Mouse (Mus musculus) adrenal gland, adult (tissue): Measurements from ENCODE around the gene Iscu.
A peak's percentile ranks its signal among the peaks of the same experiment; 100 is the strongest.

ENCODE experiments used
- DNase-seq, 2 experiments: peaks; one replicate each; pipeline ENCODE4 v3.0.0; 2022 to 2023; ENCODE audit warnings: low spot score in 1 of 2; ENCODE audit not compliant: inconsistent age in 2 of 2

Gene Iscu

GRCm38 (mm10) chr5:113813608-113814007 is 41.1 kb downstream of the Iscu start:
- DNase-seq, result no peak

GRCm38 (mm10) chr5:113814111-113815040 is 41.8 kb downstream of the Iscu start:
- no peak for DNase-seq

- no peak for DNase-seq
Measured at GRCm38 (mm10) chr5:113815041-113815389, 42.5 kb downstream of the Iscu start.

- peak; percentile 78 to 90 for DNase-seq
Measured at GRCm38 (mm10) chr5:113815638-113816152, 43.1 kb downstream of the Iscu start.

- no peak for DNase-seq
Measured at GRCm38 (mm10) chr5:113818572-113818971, 46.0 kb downstream of the Iscu start.

GRCm38 (mm10) chr5:113824228-113824627 is 51.7 kb downstream of the Iscu start:
- DNase-seq, result no peak

GRCm38 (mm10) chr5:113825558-113825957 is 53.0 kb downstream of the Iscu start:
- DNase-seq, result no peak

GRCm38 (mm10) chr5:113826619-113827018 is 54.1 kb downstream of the Iscu start:
- no peak for DNase-seq
